Mouse (Mus musculus): ENCODE results near the gene Uqcrfs1. TPM values are rescaled to one million over a fixed set of nuclear protein-coding genes. Genes with fewer than 3 reads are reported as not detected.
A peak's percentile ranks its signal among the peaks of the same experiment; 100 is the strongest.

The Uqcrfs1 gene
- polyA plus RNA-seq, 1 experiment, result 61.8 TPM

DNA sequence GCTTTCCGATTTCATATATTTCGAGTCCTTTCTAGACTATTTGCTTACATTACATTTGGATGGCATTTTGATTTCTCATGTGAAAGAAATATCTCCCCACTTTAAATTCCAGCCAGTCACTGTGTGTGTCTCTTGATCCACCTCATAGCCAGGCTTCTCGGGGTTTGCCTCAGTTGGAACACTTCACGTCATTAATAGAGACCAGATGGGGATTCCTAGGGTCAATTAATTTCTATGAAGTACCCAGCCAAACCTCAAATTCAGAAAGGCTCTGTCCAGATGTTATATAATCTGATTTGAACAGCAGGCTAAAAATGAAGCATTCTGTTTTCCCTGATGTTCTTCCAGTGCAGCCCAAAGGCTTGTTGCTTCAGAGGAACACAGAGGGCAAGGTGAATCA is 37.5 kb downstream of the Uqcrfs1 start:
- TF ChIP-seq POLR2A (IDR thresholded peaks at IDR 0.05; ENCODE audit: low read depth, low read length) (no peak), CTCF (IDR thresholded peaks at IDR 0.05; ENCODE audit: extremely low read depth, insufficient read depth, insufficient read length, insufficient replicate concordance) (no peak)
- Histone ChIP-seq H3K36me3 (ENCODE audit: control insufficient read depth, insufficient read depth, low read length) (no peaks in the 10 kb centered on the region), H3K27me3 (ENCODE audit: control insufficient read depth, insufficient read depth, low read length) (no peaks in the 10 kb centered on the region), H3K4me3 (ENCODE audit: extremely low read depth, insufficient read depth, insufficient read length) (no peak overlapping the region), H3K27ac (ENCODE audit: insufficient read depth, low read length) (no peak overlapping the region), H3K4me1 (ENCODE audit: control insufficient read depth, insufficient read depth, insufficient read length) (no peaks in the 10 kb centered on the region)
- 88% methylated on average over 4 of the region's 4 CpGs for WGBS
- no peak for DNase-seq (ENCODE audit: low read depth in 1 of 2, low spot score in 2 of 2)

GRCm38 (mm10) chr13:30501860-30502395 is 43.2 kb downstream of the Uqcrfs1 start:
- Histone ChIP-seq H3K27me3 (ENCODE audit: control insufficient read depth, insufficient read depth, low read length) (no peaks in the 10 kb centered on the region), H3K4me3 (ENCODE audit: extremely low read depth, insufficient read depth, insufficient read length) (no peak overlapping the region), H3K27ac (ENCODE audit: insufficient read depth, low read length) (no peak overlapping the region), H3K4me1 (ENCODE audit: control insufficient read depth, insufficient read depth, insufficient read length) (no peaks in the 10 kb centered on the region), H3K36me3 (ENCODE audit: control insufficient read depth, insufficient read depth, low read length) (no peaks in the 10 kb centered on the region)
- no peak for DNase-seq (ENCODE audit: low read depth in 1 of 2, low spot score in 2 of 2)
- WGBS, result 28% methylated on average over 7 of the region's 7 CpGs
- TF ChIP-seq CTCF (IDR thresholded peaks at IDR 0.05; ENCODE audit: extremely low read depth, insufficient read depth, insufficient read length, insufficient replicate concordance), result 0 out of 2 replicates have a peak, but pooled peaks have one; percentile 6
- TF ChIP-seq POLR2A (IDR thresholded peaks at IDR 0.05; ENCODE audit: low read depth, low read length), result no peak

Other genes with a start within 250 kb of the Uqcrfs1 start
- gene Agtr1a, start 208.9 kb downstream of the Uqcrfs1 start, polyA plus RNA-seq (2012; rRNA removed), result 22.1 and 26.6 TPM in 2 replicates
- 10.3 and 12.3 TPM in 2 replicates for gene Dusp22, start 114.6 kb upstream of the Uqcrfs1 start, polyA plus RNA-seq (2012; rRNA removed)
- gene Irf4, start 203.9 kb upstream of the Uqcrfs1 start, polyA plus RNA-seq (2012; rRNA removed), result 16.2 and 17.4 TPM in 2 replicates